Mouse (Mus musculus): ENCODE results near the gene Lsamp.

DNA sequence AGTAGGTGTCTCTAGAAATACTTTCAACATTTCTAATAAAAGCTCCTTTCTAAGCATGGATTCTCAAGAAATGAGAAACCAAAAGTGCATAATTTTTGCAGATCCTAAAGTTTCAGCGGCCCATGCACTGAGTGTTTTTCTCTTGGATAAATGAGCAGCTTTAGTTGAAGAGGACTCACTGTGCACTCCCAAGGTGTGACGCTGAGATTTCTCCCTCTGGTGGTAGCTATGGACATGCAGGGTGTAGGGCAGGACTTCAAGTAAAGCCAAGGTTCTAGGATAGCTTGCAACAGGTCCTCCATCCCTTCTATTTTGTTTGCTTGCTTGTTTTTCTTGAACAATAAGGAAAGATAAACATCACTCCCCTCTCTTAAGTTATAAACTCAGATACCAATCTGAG, 1558.5 kb downstream of the Lsamp start:
- no peak for TF ChIP-seq POLR2A (IDR thresholded peaks at IDR 0.05; ENCODE audit: extremely low read depth, insufficient read depth, low read length)
- 0 out of 2 replicates have a peak, but pooled peaks have one; percentile 9 for TF ChIP-seq CTCF (IDR thresholded peaks at IDR 0.05; ENCODE audit: low read depth, low read length)
